Mouse (Mus musculus): ENCODE results near the gene Wfdc8.
"Not testable (repeated sequence)": the region's sequence is repeated elsewhere in the genome, so short reads cannot be mapped to it uniquely, and the experiment has no call there.

The Wfdc8 gene

DNA sequence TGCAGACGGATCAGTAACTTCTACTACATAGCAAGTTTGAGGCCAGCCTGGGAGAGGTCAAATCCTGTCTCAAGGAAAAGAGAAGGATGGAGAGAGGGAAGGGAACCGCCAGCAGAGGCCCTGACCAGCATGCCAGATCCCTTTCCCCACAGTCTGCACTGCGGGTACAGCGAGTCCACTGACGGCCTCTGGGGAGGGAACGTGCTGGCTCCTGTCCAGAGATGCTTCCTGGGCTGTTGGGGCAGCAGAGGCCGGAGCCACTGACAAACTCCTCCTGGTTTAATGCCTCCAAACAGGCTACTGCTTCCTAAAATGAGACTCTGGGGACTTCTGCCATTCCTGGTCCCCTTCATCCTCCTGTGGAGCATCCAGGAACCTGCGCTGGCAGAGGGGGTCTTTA, at the start of gene Wfdc8, which contains the start of gene Wfdc6b:
TSS of gene Wfdc8 (minus strand) at position 156 of the 400 bp plus-strand sequence.
TSS of gene Wfdc6b (plus strand) at position 52 of the 400 bp plus-strand sequence.
- CTCF ChIA-PET, result not testable (repeated sequence)

DNA sequence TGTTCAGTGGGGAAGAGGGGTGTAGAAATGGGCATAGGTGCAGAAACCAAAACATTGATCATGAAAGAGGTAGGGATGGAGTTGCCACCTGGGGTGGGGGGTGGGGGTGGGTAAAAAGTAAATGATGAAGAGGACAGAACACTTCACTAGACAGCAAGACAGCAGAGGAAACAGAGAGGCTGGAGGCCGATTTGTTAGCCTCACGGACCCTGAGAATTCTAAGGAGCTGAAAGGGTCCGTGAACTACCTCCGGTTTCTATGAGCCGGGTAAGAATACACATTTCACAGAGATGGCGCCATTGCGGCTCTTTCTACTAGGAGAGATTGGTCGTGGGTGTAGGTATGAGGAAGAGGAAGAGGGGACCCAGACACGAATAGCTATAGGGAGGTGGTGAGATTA, 43.1 kb upstream of the Wfdc8 start, which contains the start of gene Wfdc9:
TSS of gene Wfdc9 (minus strand) at position 101 of the 400 bp plus-strand sequence.
- CTCF ChIA-PET, result no interaction called here

DNA sequence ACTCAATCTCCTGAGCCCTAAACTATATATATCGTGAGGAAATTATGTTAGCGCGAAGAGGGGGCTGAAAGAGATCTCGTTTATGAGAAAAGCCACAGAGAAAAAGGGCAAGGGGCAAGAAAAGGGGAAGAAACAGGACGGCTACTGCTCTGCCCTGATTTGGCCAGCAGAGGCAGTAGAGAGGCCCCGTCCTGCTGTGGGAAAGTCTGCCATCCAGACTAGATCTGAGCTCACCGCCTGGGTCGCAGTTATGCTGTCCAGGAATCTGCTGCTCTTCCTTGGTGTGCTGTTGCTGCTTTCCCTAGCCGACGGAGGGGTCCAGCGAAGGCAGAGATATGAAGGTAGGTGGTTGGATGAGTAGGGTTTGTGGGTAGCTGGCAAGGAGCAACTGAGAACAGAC, 42.4 kb upstream of the Wfdc8 start, which contains the start of gene Wfdc10:
TSS of gene Wfdc10 (plus strand) at position 189 of the 400 bp plus-strand sequence.
- CTCF ChIA-PET, result no interaction called here

DNA sequence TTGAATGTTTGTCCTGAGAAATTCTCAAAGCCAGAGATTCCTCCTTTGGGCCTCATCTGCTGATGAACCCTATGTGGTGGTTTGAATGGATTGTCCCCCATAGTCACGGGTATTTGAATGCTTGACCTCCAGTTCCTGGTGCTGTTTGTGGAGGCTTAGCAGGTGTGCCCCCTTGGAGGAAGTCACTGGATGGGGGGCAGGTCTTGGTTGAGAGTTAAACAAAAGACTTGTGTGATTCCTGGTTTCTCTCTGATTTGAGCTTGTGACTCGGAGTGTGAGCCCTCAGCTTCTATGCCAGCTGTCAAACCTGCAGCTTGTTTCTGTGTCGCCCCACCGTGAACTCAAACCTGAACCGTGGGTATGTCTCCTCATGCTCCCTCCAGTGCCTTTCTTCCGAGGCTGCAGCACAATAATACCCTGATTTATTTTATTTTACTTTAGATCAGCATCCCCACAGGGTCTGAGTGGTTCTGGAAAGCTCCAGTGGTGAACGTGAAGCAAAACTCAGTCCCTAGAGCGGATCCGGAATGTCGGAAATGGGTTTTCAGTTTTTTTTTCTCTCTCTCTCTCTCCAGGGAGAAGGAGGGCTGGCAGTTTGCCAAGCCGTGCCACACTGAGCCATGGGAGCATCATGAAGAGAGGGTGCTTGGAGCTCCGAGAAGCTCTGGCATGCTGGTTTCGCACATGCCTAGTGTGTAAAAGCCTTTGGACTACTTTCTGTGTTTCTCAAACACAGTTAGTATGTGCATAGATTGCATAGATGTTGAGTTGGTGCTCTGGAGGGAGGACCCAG, 28.7 kb upstream of the Wfdc8 start:
- CTCF ChIA-PET, result no interaction called here

DNA sequence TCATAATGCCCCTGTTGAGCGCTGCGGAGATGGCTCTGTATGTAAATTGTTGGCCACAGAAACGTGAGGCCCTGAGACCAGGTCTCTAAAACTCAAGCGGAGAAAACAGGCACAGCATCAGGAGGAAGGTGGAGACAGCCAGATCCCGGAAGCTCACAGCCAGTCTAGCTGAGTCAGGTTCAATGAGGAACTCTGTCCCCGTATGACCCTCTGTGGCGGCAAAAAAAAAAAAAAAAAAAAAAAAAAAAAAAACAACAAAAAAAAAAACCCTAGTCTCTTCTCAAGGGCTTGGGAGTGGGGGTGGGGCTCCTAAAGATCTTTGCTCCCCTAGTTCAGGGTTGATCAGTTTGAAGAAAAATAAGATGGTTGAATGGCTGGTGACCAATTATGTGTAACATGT, 27.7 kb upstream of the Wfdc8 start:
- CTCF ChIA-PET, result no interaction called here

DNA sequence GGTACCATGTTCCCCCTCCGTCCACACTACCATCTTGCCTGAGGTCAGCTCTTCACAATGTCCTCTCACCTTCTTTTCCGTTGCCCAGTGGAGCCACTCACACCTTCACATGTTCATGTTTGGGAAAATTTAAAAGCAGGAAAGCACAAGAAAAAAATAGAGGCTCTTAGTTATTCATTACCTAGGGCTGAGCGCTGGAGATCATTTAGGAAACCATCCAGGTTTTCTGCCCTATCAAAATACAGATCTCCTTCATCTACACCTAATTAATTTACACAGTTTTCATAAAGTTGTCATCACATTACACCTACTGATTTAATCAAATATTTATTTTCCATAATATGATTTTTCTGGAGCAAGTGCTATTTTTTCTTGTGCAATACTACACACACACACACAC, 25.3 kb upstream of the Wfdc8 start, which contains the start of gene Wfdc16:
TSS of gene Wfdc16 (minus strand) at position 101 of the 400 bp plus-strand sequence.
- CTCF ChIA-PET, result no interaction called here

DNA sequence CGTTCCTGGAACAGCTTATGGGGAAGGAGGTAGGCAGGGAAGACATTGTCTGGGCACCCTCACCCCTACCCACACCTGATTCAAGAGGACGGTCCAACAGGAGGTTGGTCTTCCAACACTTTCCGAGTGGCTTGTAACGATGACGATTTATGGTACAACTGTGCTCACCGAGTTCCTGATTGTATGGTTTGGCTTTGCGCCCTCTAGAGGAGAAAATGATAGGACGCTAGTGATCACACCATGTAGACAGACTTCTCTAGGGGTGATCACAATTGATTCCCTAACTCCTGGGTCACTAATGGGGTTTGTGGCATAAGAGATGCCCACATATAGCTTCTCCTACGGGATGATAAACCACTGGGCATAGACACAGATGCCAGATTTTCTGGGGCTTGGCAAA, 21.8 kb upstream of the Wfdc8 start:
- CTCF ChIA-PET, result no interaction called here

DNA sequence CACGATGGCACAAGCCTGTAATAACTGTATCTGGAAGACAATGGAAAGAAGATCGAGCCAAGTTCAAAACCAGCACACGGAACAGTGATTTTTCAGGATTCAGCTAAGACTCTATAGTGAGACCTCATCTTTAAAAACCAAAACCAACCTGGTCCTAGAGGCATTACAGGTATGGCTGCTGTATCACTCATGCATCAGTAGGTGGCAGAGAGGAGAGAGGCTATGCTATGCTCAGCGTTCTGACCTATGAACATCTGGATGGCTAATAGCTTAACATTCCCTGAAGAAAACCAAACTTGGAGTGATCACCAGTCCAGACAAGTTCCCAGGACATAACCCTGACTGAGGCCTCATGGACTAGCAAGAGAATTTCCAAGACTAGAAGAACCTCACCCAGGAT, 8.3 kb upstream of the Wfdc8 start:
- CTCF ChIA-PET, result no interaction called here

DNA sequence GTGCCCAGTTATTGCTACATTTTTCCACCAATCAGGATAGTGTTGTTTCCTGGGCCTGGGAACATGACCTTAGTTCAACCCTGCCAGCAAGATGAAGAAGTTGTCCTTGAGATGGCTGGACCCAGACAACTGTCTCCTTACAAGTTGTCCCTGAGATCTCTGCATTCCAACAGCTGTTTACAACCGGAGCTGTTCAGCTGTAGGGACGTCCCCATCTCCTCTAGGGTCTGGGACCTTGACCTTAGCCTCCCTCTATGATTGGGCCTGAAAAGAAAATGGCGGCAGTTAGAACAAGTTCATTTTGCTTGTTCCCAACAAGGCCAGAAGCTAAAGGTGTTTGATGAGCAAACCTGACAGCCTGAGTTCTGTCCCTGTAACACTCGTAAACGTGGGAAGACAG, 5.6 kb upstream of the Wfdc8 start:
- CTCF ChIA-PET, result no interaction called here

DNA sequence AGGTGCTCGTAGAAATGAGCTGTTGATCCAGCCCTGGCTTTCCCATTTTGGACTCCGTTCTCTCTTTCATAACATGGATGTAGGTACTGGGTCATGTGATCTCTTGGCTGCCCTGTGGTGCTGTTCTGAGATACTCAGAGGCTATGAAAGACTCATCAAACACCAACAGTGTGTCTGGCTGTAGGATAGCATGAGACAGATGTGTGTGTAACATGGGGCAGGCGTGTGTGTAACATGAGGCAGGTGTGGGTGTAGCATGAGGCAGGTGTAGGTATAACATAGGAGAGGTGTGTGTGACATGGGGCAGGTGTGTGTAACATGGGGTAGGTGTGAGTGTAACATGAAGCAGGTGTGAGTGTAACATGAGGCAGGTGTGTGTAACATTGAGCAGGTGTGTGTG, 2.0 kb upstream of the Wfdc8 start:
- CTCF ChIA-PET, result no interaction called here

DNA sequence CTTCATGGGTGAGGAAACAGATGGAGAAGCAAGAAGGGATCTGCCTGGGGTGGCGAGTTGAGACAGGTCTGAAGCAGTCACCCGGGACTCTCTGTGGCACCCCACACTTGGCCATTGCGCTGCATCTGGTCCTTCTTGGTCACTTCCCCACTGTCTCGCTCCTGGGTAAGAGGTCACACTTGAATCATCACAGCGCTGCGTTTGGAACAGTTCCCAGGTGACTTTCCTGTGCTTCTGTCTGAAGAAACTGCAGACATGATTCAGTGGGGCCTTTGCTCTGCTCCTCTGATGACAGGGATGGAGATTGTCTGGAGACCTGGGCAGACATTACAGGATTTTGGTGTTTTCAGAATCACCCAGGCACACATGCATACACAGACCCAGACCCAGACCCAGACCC, 4.6 kb downstream of the Wfdc8 start:
- CTCF ChIA-PET, result no interaction called here

DNA sequence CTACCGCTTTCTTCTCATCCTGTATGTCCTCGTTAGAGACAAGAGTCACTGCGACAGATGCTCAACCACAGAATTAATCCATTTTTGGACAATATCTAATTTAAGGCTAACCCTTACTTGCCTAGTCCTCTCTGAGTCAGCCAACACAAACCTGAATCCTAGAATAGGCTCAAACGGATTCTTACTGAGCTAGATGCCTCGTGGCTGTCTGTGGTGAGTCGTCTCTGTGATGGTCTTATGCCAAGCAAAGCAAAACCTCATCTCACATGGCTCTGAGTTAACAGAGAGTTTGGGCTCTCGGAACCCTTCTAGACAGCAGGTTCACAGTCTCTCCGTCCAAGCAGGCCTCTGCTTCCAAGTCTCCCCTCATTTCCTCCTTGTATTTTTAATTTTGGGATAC, 9.0 kb downstream of the Wfdc8 start:
- CTCF ChIA-PET, result no interaction called here

DNA sequence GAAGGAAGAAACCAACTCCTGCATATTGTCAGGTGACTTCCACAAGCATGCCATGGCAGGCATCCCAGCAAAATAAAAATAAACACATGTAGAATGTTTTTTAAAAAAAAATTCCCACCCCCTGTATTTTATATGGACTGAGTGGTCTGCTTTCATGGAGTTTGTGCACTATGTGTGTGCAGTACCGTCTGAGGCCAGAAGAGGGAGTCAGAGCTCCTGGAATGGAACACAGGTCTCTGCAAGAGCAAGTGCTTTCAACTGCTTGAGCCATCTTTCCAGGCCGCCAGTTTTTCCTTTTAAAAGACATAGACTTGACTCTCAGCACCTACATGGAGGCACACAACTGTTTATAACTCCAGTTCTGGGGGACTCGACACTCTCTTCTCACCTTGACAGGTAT, 9.9 kb downstream of the Wfdc8 start:
- CTCF ChIA-PET, result no interaction called here

DNA sequence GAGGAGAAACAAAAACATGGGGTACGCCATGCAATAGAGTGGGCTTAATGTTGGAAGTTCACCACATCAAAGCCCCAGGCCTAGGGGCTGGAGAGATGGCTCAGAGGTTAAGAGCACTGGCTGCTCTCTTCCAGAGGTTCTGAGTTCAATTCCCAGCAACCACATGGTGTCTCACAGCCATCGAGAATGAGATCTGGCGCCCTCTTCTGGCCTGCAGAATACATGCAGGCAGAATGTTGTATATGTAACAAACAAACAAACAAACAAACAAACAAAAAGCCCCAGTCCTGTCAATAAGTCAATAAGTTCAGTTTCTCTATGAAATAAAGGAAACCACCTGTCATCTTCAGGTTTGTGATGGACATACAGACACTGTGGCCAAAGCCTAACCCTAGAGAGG, 13.2 kb downstream of the Wfdc8 start:
- CTCF ChIA-PET, result no interaction called here

DNA sequence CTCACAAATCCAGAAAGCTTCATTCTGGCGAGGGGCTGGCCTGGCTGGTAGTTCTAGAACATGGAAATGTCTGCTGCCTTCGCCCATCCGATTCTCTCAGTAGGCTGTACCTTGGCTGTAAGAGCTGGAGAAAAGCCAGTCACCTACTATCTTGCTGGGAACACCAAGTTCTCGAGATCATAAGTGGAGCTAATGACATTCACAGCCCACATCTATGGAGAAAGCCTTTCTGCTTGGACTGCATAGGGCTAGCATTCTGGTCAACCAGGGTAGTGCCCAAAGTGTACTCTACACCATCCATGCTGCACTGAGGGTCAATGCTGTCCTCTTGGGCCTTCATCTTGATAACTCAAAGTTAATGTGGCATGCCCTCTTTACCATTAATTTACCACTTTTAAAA, 19.9 kb downstream of the Wfdc8 start, which contains the start of gene Eppin:
TSS of gene Eppin (minus strand) at position 101 of the 400 bp plus-strand sequence.
- CTCF ChIA-PET, result no interaction called here

DNA sequence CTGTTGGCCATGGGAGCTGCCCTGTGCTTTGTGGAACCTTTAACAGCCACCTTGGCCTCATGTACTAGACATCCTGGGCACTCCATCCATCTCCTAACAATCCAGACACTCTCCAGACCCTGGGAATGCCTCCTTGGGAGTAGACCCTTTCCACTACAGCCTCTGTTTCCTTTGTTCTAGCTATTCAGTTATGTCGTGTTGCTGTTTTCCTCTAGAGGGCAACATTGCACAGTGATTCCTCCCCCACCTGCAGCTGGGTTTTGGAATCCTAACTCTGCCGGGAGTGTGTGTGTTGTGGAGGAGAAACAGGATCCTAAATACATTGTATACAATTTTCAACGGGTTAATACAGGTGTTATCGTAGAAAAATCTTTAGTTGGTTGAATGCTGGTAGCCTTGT, 21.4 kb downstream of the Wfdc8 start:
- CTCF ChIA-PET, result interaction anchor here (0.6 kb wide), 1 partner anchor 91 kb away, joined by 4 read pairs; no protein-coding TSS in a partner anchor

DNA sequence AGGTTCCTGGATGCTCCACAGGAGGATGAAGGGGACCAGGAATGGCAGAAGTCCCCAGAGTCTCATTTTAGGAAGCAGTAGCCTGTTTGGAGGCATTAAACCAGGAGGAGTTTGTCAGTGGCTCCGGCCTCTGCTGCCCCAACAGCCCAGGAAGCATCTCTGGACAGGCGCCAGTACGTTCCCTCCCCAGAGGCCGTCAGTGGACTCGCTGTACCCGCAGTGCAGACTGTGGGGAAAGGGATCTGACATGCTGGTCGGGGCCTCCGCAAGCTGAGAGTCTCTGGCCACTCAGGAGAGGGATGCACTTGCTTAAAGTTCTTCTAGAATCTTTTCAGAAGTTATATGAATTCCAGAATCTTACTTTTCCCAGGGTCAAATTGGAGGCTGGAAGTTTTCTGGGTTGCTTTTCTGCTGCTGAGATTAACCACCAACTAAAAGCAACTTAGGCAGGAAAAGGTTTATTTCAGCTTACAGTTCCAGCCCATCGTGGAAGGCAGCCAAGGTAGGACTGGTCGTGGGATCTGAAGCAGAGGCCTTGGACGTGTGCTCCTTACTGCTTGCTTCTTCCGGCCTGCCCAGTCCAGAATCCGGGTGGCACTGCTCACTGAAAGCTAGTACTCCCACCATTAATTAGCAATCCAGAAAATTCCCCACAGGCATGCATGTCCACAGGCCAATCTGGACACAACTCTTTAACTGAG, 28.3 kb downstream of the Wfdc8 start, which contains the start of gene Wfdc6a:
TSS of gene Wfdc6a (minus strand) at position 423 of the 701 bp plus-strand sequence.
- CTCF ChIA-PET, result not testable (repeated sequence)

DNA sequence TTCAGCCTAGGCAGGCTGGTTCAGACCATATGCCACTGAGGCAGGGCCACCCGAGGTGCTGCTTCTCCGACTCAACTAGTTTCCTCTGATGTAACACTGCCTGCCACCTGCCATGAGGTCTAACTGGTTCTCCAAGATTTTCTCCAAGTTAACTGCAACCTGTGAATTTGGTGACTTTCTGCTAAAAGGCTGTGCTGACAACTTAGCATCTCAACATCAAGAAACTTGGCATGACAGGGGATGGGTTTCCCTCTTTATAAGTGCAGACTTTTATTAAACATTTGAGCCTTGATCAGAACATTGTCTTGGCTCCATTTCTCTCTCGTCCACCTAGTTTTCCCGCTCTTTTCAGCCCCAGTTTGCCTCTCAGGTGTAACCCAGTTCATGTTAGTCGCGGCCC, 40.1 kb downstream of the Wfdc8 start, which contains the start of gene Spint3:
TSS of gene Spint3 (minus strand) at position 101 of the 400 bp plus-strand sequence.
- CTCF ChIA-PET, result not testable (repeated sequence)

DNA sequence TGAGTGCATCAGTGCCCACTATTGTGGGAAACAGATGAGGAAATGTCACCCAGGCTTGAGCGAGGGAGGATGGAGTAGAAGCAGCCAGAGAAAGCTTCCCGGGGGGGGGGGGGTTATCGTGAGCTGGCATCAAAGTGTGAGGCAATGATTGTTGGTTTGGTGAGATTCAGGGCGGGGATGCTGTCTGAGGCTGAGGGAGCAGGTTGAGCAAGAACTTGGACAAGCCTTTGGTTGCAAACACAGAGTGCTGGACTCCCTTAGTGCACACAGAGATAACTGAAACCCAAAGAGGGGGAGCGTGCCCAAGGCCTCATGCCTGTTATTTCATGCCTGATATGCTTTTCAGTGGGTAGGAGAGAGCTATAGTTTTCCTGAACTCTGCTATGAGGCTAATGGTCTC, 46.0 kb downstream of the Wfdc8 start:
- CTCF ChIA-PET, result no interaction called here

DNA sequence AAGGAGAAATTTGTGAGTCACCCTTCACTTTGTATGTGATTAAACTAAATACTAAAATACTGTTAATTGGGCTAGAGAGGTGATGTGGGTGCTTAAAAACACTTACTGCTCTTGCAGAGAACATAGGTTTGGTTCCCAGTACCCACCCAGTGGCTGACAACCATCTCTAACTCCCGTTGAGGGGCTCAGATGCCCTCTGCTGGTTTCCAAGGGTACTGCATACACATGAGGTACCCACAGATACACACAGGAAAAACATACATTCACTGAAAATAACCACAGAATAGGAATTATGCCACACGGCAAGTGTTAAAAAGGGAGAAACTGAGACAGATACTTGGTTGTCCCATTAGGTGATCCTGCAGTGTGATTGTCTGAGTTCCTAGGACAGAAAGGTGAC, 46.4 kb downstream of the Wfdc8 start:
- CTCF ChIA-PET, result no interaction called here

DNA sequence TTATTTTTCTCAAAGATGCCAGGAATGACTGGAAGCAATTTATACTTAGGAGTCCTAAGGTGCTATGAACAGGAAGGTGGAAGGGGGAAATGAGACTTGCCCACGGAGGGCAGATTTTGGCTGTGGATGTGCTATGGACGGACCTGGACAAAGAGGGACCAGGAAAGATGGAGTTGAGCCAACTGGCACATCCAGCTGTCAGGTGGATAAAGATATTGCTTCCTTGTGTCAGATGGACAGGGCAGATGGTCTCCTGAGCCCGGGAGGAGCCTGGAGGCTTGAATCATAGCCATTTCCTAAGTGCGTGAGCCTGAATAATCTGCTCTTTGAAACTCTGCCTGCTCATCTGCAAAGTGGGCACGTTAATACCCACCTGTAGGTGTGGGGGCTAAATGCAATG, 49.1 kb downstream of the Wfdc8 start:
- CTCF ChIA-PET, result no interaction called here

DNA sequence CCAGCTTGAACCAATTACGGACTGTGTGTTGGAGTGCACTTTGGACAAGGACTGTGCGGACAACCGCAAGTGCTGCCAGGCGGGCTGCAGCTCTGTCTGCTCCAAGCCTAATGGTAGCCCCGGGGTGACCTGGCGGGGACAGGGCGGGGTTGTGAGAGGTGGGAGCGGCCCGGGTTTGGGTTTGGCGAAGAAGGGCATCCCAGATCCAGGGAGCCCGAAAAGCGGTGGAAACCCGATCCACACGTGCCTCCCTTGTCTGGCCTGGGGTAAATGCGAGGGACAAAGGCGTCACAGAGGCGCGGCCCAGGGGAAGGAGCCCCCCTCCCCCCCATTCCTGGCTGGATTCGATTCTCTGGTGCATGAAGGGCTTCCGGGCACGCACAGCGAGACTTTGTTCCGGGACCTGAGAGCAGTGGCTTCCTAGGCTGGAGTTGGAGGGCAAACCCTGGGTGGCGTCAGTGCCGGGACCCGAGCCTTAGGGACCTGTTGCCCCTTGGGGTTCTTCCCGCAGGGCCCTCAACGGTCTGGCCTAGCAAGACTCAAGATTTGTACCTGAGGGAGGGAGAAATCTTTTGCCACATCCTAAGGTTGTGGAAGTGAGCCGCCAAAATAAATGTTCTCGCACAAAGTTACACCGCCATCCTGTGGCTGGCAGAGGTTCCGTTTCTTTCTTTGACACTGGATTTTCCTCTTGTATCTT, 49.9 kb downstream of the Wfdc8 start:
- CTCF ChIA-PET, result no interaction called here
